Mouse (Mus musculus): ENCODE data around the gene 1600012H06Rik. TPM values are rescaled to one million over a fixed set of nuclear protein-coding genes. Genes with fewer than 3 reads are reported as not detected.
"Not testable (repeated sequence)": the region's sequence is repeated elsewhere in the genome, so short reads cannot be mapped to it uniquely, and the experiment has no call there.

The 1600012H06Rik gene
- total RNA-seq (2021), result 10 to 100 TPM; 12.7 to 15.3 TPM
- long read RNA-seq, partial matches to known transcripts, result 0 of 29 reads
- long read RNA-seq, other reads (novel, unspliced or antisense), result 21 of 29 reads

DNA sequence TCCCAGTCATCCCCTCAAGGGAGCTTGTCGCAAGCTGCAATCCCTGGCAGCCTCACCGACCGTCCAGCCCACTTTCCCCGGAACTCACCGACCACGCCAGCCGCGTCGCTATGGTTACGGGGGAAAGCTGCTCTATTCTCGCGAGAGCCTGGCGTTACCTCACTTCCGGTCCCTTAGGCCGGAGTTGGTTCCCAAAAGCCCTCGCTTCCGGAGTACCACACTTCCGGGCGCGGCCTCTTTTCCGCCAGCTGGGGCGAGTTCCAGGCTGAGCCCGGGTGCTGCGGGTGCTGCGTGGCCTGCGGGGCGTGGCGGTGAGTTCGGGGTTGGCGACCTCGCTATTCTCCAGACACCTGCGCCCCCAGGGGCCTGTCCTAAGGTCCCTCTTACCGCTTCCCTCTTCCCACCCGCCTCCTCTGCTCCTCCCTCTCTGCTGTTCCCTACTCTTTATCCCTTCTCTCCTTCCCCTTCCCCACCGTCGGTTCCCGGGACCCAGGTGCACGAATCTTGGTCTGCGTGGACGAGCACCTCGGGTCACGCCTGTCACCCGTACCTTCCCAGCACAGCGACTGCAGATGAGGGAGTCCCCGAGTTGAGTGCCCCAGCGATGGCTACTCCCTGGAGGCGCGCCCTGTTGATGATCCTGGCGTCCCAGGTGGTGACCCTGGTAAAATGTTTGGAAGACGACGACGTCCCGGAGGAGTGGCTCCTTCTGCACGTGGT, at the start of gene 1600012H06Rik, which contains the start of gene Wdr27:
TSS of gene 1600012H06Rik (plus strand) at position 176 of the 720 bp plus-strand sequence.
TSS of gene Wdr27 (minus strand) at position 150 of the 720 bp plus-strand sequence.
- peak; percentile 99 for DNase-seq (ENCODE audit: low spot score in 2 of 2)

DNA sequence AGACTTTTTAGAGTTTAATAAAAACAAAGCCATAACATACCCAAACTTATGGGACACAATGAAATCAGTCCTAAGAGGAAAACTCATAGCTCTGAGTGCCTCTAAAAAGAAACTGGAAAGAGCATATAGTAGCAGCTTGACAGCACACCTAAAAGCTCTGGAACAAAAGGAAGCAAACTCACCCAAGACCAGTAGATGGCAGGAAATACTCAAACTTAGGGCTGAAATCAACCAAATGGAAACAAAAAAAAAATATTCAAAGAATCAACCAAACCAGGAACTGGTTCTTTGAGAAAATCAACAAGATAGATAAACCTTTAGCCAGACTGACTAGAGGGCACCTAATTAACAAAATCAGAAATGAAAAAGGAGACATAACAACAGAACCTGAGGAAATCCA, 47.9 kb upstream of the 1600012H06Rik start:
- DNase-seq (ENCODE audit: low spot score in 2 of 2), result not testable (repeated sequence)

DNA sequence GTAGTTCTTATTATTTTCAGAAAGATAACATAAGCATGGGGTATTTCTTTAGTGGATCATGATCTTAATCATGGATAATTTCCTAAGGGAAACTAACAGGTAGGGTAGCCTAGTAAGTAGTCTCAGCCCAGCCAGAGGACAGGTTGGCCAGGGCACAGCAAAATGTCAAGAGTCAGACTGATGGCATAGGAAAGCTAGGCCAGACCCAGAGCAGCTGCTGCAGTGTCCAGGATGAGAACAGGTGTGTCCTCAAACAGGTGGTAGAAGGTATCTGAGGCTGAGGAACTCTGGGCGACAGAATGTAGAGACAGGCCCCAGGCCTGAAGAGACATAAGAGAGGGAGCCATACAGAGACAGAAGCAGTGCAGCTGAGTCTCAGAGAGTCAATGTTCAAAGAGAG, 44.0 kb upstream of the 1600012H06Rik start:
- no peak for DNase-seq (ENCODE audit: low spot score in 2 of 2)

DNA sequence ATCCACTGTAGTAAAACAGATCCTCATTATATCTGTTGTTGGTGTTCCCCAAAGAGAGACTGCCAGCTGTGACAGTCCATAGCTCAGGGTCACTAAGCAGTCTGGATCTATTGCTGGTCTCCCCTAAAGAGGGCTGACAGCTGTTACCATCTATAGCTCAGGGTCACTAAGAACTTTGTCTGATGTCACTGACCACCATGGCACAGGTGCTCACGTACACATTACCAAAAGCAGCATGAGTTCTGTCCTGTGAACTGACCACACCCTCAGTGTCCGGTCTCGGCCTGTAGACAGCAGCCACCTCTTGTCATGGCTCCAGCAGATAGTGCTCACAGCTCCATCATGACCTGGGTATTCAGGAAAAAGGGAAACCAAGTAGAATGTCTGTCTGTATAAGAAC, 39.8 kb upstream of the 1600012H06Rik start:
- no peak for DNase-seq (ENCODE audit: low spot score in 2 of 2)

DNA sequence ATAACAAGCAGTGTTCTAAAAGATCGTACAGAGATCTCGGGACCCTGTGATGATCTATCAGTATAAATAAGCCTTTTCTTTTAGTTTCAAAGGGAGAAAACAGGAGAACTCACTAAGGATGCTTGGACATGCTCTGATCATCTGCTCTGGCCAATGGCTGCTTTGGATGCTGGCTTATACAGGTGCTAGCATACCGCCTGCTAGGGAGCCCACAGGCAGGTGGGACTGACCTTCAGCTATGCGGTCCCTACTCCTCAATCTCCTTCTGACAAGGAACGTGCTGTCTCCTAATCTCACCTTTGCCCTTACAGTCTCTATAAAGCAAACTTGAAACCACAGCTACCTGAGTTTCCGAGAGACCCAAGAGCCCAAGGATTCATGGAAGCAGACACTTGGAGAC, 38.8 kb upstream of the 1600012H06Rik start:
- DNase-seq (ENCODE audit: low spot score in 2 of 2), result no peak

DNA sequence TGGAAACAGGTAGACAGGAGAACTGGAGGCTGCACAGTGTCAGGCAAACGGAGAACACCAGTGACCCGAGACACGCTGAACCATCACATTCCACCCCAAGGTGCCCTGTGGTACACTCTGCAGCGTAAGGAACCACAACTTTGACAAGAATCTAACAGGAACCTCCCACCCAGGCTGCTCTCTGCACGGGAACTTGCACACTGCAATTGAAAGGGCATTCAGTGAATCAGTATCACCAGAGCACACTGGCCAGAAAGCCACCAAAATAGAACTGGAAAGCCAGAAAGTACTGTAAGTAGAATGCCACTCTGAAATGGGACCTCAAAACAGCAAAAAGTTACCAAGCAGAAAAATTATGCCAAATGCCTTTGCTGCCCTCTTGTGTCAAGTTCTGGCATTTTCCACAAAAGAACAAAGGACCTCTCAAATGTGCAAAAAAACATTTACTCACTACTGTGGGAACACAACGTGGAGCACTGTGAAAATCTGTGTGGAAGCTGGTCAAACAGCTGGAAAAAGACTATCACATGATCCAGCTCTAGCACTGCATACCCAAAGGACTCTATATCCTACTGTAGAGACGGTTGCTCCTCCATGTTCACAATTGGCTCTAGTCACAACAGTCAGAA, 38.2 kb upstream of the 1600012H06Rik start:
- peak; percentile 56 to 91 for DNase-seq (ENCODE audit: low spot score in 2 of 2)

DNA sequence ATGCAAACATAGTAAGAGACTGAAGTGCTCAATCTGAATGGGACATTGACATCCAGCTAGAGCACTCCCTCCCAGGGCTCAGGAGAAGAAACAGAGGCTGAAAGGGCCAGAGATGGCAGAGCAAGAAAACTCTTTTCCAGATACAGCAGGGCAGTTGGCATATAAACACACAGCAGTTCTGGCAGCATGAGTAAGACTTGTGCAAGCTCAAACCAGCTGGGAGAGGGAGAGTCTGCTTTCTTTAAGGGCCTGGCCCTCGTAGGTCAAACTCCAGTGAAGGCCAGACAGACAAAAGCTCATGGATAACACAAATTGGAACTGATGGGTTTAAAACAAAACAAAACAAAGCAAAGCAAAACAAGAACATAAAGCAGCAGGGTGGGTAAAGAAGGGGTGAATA, 36.4 kb upstream of the 1600012H06Rik start:
- DNase-seq (ENCODE audit: low spot score in 2 of 2), result no peak

DNA sequence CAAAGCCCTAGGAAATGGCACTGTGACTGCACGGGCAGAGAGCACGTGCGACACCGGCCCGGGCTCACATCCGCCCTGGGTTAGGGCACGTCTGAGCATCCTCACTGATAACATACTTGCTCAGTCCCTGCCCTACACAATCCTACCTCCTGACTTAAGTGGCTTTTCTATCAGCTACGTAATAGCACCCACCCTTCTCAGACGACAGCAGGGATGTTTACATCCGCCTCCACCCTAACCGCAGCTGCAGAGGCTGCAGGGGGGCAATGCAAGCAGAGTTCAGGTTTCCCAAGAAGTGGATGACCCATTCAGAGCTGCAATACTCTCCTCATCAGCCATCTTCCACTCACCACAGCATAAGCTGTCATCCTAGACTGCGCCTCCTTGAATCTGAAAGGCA, 35.8 kb upstream of the 1600012H06Rik start:
- DNase-seq (ENCODE audit: low spot score in 2 of 2), result no peak

DNA sequence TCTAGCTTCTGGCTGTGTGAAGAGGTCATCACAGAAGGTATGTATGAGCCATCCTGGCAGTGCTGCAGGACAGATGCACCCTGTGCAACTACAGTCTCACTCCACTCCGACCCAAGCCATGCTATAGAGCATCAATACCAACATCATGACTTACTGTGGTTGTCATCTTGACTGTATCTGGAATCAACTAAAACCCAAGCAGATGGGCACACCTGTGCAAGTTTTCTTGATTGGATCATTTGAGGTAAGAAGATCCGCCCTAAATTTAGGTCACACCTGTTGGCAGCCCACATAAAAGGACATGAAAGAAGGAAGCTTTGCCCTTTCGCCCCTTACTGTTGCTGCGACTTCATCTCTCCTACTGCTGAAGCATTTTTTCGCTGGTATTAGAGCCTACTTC, 33.7 kb upstream of the 1600012H06Rik start:
- no peak for DNase-seq (ENCODE audit: low spot score in 2 of 2)

DNA sequence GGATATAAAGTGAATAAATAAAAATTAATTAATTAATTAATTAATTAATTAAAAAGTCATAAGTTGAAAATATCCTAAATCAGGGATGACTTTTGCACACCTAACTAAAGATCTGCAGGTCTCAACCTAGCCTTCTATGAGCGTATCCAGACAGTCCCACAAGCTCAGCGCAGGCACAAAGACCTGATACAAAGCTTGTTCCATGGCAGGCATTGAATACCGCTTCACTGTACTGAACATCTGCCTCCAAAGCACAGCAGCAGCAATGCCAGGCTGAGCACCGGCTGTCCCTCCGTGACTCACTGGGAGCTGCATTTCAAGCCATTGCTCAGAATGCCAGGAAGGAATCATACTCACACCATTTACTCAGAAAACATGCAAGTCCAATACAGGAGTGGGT, 32.2 kb upstream of the 1600012H06Rik start:
- DNase-seq (ENCODE audit: low spot score in 2 of 2), result peak in 1 of 2 experiments; percentile 13

DNA sequence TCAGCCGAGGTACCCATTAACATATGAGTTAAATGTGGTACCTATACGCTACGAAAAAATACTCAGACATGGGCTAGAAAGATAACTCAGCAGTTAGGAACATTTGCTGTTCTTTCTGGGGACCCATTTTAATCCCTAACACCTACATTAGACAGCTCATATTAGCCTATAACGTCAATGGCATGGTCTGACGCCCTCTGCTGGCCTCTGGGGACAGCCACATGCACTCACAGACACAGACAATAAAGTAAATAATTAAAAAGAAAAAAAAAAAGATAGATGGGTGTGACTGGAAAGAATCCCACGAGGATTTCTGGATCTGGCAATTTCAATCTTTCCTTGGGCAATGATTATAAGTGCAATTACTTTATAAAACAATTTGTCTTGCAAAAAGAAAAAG, 30.6 kb upstream of the 1600012H06Rik start:
- DNase-seq (ENCODE audit: low spot score in 2 of 2), result no peak

DNA sequence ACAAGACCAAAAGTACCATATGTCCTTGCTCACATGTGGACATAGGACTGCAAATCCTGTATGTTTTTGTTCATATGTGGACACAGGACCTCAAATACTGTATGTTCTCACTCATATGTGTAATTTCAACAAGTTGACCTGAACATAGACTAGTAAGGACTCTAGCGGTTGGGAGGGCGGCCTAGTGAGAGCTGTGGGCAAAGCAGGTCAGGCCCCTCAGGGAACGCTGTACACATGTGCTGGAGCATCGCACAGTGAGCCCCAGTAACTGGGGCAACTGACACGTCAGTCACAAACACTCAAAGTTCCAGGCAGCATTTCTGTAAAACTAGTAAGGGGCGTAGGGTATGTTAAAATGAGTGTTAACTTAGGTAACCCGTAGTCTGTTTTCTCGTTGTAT, 30.0 kb upstream of the 1600012H06Rik start:
- no peak for DNase-seq (ENCODE audit: low spot score in 2 of 2)

DNA sequence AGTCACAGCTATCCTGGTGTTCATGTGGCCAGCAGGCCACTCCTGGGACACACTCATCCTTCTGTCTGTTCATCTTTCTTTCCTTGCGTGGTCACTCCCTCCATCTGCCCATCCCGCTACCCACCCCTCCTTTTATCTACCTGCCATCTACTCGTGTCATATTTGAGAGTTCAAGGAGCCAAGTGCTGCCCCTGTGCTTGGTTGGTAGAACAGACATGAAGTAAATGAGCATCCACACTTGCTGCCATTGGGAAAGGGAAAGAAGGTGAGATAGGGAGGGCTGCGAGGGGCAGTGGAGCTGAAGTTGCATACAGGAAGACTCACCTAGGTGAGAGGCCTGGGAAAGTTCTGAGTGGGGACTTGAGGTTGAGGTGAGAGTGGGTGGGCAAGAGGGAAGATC, 28.6 kb upstream of the 1600012H06Rik start:
- DNase-seq (ENCODE audit: low spot score in 2 of 2), result no peak

DNA sequence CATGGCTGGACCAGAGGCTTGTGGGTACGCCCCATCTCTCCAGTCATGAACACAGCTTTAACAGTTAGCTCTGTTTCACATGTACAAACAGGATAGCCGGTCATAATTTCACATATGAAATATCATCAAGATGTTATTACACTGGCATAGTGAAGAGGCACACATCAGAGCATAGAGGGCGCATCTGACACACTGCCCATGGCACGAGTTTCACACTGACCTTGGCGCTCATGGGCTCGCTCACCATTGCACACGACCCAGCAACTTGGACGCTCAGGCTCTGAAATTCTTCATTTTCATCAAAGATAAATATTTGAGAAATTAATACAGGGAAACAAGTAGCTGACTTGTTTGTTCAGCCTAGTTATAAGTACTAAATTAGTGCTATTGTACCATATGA, 25.1 kb upstream of the 1600012H06Rik start:
- DNase-seq (ENCODE audit: low spot score in 2 of 2), result no peak

DNA sequence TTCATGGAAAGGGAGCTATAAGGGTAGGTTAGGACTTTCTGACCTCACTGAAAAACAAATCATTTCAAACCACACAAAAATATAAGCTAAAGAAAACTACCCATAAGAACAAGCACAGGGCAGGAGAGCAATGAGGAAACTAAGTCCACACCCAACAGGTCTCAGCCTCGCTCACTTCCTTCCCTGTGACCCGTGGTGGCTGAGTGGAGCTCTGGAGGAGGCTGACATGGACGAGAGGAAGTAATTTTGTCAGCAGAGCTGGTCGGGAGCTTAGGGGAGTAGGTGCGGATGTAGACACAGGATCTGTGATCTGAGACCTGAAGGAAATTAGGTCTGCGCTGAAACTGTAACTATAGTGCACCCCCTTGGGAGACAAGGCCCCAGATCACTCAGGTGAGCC, 21.4 kb upstream of the 1600012H06Rik start:
- DNase-seq (ENCODE audit: low spot score in 2 of 2), result no peak

DNA sequence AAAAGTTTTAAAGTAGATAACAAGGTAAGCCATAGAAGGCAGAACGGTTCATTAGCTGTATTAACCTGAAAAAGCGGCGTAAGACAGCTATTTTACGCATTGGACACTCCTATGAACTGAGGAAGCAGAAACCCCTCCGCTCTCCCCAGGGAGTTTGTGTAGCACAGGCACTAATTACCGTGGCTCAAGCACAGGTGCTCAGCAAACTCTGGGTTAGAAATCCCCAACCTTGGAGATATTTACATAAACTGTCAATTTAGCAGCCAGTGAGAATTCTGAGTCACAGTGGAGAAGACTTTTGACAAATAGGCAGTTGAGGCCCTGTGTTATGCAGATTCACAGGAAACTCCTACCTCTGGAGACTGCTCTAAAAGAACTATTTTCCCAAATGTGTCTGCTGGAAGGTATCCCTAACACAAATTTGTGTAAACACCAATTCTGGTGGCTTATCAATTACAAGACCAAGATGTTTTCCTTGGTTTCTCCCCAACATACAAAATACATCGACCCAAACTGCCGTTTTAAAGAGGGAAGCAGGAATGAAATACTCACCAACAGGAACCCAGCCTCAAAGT, 15.3 kb upstream of the 1600012H06Rik start:
- DNase-seq (ENCODE audit: low spot score in 2 of 2), result no peak

DNA sequence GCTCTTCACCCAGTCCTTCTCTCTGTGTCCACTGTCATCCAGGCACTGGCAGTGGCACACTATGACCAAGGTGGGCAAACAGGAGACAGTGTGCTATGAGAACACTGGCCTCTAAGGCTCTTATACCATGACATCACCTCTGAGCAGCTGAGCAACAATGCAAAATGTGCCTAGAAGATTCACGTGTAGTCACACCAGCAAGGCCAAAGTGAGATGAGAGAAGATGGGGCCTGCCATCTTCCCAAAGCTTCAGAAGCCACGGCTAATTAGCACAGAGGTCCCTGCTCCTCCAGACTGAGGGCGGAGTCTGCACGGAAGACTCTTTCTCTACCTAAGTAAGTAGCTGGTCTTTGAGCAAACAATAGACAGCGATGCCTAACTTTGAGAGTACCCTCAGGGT, 14.4 kb upstream of the 1600012H06Rik start:
- DNase-seq (ENCODE audit: low spot score in 2 of 2), result no peak

DNA sequence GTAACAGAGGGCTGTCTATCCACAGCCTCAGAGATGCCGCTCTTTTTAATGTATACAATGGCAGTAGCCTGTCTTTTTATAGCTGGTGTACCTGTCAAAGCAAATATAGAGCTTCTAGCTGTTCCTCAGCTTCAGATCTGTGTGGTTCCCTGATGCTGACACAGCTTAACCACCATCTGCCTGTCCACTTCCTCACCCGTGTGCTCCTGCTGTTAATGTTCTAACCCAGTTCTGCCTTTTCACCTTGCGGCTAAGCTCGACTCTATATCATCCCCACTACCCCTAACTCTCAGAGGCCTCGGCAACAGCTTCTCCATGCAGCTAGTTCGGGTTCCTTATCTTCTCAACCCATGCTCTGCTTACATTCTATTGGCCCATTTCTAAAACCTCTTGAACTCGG, 12.3 kb upstream of the 1600012H06Rik start:
- no peak for DNase-seq (ENCODE audit: low spot score in 2 of 2)

DNA sequence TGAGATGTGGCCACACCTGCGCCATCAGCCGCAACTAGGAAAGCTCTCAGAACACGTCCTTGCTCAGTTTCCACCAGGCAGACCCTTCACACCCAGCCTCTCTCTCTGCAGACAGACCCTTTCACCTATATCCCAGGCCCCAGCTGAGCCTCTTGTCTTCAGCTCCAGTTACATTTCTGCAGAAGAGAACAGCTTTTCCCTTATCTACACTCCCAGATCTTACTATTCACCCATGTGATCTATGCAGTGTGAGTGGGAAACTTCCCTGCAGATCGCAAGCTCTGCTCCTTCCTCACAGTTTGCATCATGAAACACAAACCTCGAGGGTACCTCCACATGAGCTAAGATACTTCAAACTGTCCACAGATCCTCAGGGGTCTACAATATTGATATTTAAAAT, 11.5 kb upstream of the 1600012H06Rik start:
- DNase-seq (ENCODE audit: low spot score in 2 of 2), result no peak

DNA sequence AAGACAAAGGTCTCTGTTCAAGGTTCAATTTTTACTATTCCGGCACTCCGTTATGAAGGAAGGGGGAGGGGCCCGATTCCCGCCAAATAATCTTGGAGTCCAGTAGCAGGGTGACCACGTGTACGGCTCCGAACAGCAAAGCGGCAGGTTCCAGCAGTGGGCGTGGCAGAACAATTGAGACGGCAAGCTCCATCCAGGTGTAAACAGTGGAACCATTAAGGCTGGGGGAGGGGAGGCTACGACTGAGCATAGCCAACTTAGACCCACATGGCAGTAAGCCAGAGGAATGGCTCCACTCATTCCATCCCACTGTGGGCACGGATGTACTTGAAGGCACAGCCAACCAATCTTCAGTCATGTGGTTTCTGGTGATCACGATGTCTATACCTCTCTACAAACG, 7.7 kb upstream of the 1600012H06Rik start:
- DNase-seq (ENCODE audit: low spot score in 2 of 2), result not testable (repeated sequence)

DNA sequence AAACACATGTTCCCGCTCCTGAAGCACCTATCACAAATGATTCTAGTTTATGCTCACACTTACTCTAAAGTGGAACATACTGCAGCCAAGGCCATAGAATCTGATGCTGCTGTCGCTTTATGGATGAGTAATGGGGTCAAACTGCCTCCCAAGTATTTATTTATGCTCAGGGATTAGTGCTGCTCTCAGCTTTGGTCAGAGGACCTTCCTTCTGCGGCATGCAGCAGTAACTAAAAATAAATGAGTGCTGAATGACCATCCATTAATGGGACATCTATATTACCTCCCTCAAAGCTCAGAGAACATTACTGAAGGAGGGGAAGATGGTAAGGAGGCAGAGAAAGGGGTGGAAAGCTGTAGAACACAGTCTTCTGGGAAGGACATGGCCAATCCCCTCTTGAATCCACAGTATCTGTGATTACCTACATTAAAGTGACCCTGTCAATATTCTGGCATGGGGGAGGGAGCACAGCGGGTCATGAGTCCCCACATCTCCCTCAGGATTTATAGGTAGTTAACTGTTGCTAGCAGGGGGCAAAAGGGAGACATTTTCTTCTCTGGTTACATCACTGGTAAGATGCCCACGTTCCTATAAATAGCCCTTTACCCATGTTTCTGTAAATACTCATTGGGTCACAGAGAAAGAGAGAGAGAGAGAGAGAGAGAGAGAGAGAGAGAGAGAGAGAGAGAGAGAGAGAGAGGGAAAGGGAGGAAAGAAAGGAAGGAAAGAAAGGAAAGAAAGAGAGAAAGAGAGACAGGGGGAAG, 7.0 kb upstream of the 1600012H06Rik start:
- DNase-seq (ENCODE audit: low spot score in 2 of 2), result no peak

DNA sequence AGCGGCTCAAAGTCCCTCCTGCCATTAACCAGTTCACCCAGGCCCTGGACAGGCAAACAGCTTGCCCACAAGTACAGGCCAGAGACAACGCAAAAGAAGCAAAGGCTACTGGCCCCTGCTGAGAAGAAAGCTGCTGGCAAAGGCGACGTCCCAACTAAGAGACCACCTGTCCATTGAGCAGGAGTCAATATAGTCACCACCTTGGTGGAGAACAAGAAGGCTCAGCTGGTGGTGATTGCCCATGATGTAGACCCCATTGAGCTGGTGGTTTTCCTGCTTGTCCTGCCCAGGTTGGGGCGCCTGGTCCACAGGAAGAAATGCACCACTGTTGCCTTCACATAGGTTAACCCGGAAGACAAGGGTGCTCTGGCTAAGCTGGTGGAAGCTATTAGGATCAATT, 803 bp upstream of the 1600012H06Rik start:
- not testable (repeated sequence) for DNase-seq (ENCODE audit: low spot score in 2 of 2)
